Mouse (Mus musculus): ENCODE results near the gene Plac8. TPM values are rescaled to one million over a fixed set of nuclear protein-coding genes. Genes with fewer than 3 reads are reported as not detected.
A peak's percentile ranks its signal among the peaks of the same experiment; 100 is the strongest.

The Plac8 gene
- total and polyA plus RNA-seq, 2 experiments from 2014 or later = 2.8 to 3.9 TPM

- no peak for ATAC-seq
- H3K9ac ChIP-seq (replicated peaks; ENCODE audit: low read length) = no peak overlapping the region
- TF ChIP-seq CTCF (IDR thresholded peaks at IDR 0.05; ENCODE audit: low read depth) = no peak
- no peak overlapping the region for H3K4me2 ChIP-seq (ENCODE audit: low read depth, low read length)
- H3K27me3 ChIP-seq (ENCODE audit: insufficient read depth, low read length) = no peaks in the 10 kb centered on the region
- 83% methylated on average over 3 of the region's 3 CpGs for WGBS
- H3K36me3 ChIP-seq (ENCODE audit: insufficient read depth, low read length) = no peaks in the 10 kb centered on the region
- H3K27ac ChIP-seq = no peak overlapping the region
- DNase-seq (ENCODE audit: low spot score) = no peak
- no peaks in the 10 kb centered on the region for H3K9me3 ChIP-seq (ENCODE audit: low read length)
- no peaks in the 10 kb centered on the region for H3K4me1 ChIP-seq (ENCODE audit: insufficient read depth, low read length)
- no peak overlapping the region for H3K4me3 ChIP-seq (ENCODE audit: low read length)
These were observed 13.3 kb downstream of the Plac8 start for GRCm38 (mm10) chr5:100558783-100559182.

GRCm38 (mm10) chr5:100557537-100557936, 14.5 kb downstream of the Plac8 start:
- Histone ChIP-seq H3K9ac (replicated peaks; ENCODE audit: low read length) (no peak overlapping the region), H3K36me3 (ENCODE audit: insufficient read depth, low read length) (no peaks in the 10 kb centered on the region), H3K4me1 (ENCODE audit: insufficient read depth, low read length) (no peaks in the 10 kb centered on the region), H3K4me3 (ENCODE audit: low read length) (no peak overlapping the region), H3K27me3 (ENCODE audit: insufficient read depth, low read length) (no peaks in the 10 kb centered on the region), H3K27ac (no peak overlapping the region), H3K4me2 (ENCODE audit: low read depth, low read length) (no peak overlapping the region), H3K9me3 (ENCODE audit: low read length) (no peaks in the 10 kb centered on the region)
- no peak for DNase-seq (ENCODE audit: low spot score)
- no peak for TF ChIP-seq CTCF (IDR thresholded peaks at IDR 0.05; ENCODE audit: low read depth)
- ATAC-seq = no peak
- 72% methylated on average over 9 of the region's 9 CpGs for WGBS

- Histone ChIP-seq H3K27ac (no peak overlapping the region), H3K4me2 (ENCODE audit: low read depth, low read length) (no peak overlapping the region), H3K9me3 (ENCODE audit: low read length) (no peaks in the 10 kb centered on the region), H3K4me3 (ENCODE audit: low read length) (no peak overlapping the region), H3K4me1 (ENCODE audit: insufficient read depth, low read length) (no peaks in the 10 kb centered on the region), H3K27me3 (ENCODE audit: insufficient read depth, low read length) (no peaks in the 10 kb centered on the region), H3K36me3 (ENCODE audit: insufficient read depth, low read length) (no peaks in the 10 kb centered on the region), H3K9ac (replicated peaks; ENCODE audit: low read length) (no peak overlapping the region)
- no peak for TF ChIP-seq CTCF (IDR thresholded peaks at IDR 0.05; ENCODE audit: low read depth)
- ATAC-seq (no peak), DNase-seq (ENCODE audit: low spot score) (no peak)
- WGBS = 90% methylated on average over 14 of the region's 14 CpGs
These were observed 15.0 kb downstream of the Plac8 start for GRCm38 (mm10) chr5:100557019-100557418.

GRCm38 (mm10) chr5:100553426-100553825, 18.6 kb downstream of the Plac8 start:
- H3K36me3 ChIP-seq (ENCODE audit: insufficient read depth, low read length) = 0 out of 2 replicates have a peak, but pooled peaks cover 5% of the 10 kb centered on the region
- H3K4me1 ChIP-seq (ENCODE audit: insufficient read depth, low read length) = no peaks in the 10 kb centered on the region
- no peak overlapping the region for H3K27ac ChIP-seq
- ATAC-seq (no peak), DNase-seq (ENCODE audit: low spot score) (peak; percentile 36)
- WGBS = 51% methylated on average over 8 of the region's 8 CpGs
- H3K4me2 ChIP-seq (ENCODE audit: low read depth, low read length) = no peak overlapping the region
- no peak overlapping the region for H3K4me3 ChIP-seq (ENCODE audit: low read length)
- no peak overlapping the region for H3K9ac ChIP-seq (replicated peaks; ENCODE audit: low read length)
- TF ChIP-seq CTCF (IDR thresholded peaks at IDR 0.05; ENCODE audit: low read depth) = no peak
- H3K27me3 ChIP-seq (ENCODE audit: insufficient read depth, low read length) = no peaks in the 10 kb centered on the region
- no peaks in the 10 kb centered on the region for H3K9me3 ChIP-seq (ENCODE audit: low read length)

GRCm38 (mm10) chr5:100551952-100552351, 20.1 kb downstream of the Plac8 start:
- DNase-seq (ENCODE audit: low spot score) = no peak
- Histone ChIP-seq H3K27me3 (ENCODE audit: insufficient read depth, low read length) (no peaks in the 10 kb centered on the region), H3K9me3 (ENCODE audit: low read length) (no peaks in the 10 kb centered on the region), H3K9ac (replicated peaks; ENCODE audit: low read length) (no peak overlapping the region), H3K4me1 (ENCODE audit: insufficient read depth, low read length) (no peaks in the 10 kb centered on the region), H3K4me3 (ENCODE audit: low read length) (no peak overlapping the region), H3K36me3 (ENCODE audit: insufficient read depth, low read length) (peaks cover 20% of the 10 kb centered on the region; the same call in 1 of the 2 replicates), H3K4me2 (ENCODE audit: low read depth, low read length) (no peak overlapping the region), H3K27ac (no peak overlapping the region)
- no peak for TF ChIP-seq CTCF (IDR thresholded peaks at IDR 0.05; ENCODE audit: low read depth)
- ATAC-seq = no peak
- WGBS = 76% methylated on average over 2 of the region's 2 CpGs

- H3K9ac ChIP-seq (replicated peaks; ENCODE audit: low read length) = no peak overlapping the region
- TF ChIP-seq CTCF (IDR thresholded peaks at IDR 0.05; ENCODE audit: low read depth) = no peak
- 94% methylated on average over 1 of the region's 1 CpGs for WGBS
These were observed 21.9 kb downstream of the Plac8 start for GRCm38 (mm10) chr5:100550151-100550550.

GRCm38 (mm10) chr5:100549311-100549710, 22.7 kb downstream of the Plac8 start:
- Histone ChIP-seq H3K9ac (replicated peaks; ENCODE audit: low read length) (no peak overlapping the region), H3K27me3 (ENCODE audit: insufficient read depth, low read length) (no peaks in the 10 kb centered on the region), H3K27ac (no peak overlapping the region), H3K4me1 (ENCODE audit: insufficient read depth, low read length) (no peaks in the 10 kb centered on the region), H3K4me3 (ENCODE audit: low read length) (no peak overlapping the region), H3K4me2 (ENCODE audit: low read depth, low read length) (no peak overlapping the region), H3K36me3 (ENCODE audit: insufficient read depth, low read length) (peaks cover 37% of the 10 kb centered on the region; the same call in 1 of the 2 replicates), H3K9me3 (ENCODE audit: low read length) (no peaks in the 10 kb centered on the region)
- TF ChIP-seq CTCF (IDR thresholded peaks at IDR 0.05; ENCODE audit: low read depth) = no peak
- no peak for DNase-seq (ENCODE audit: low spot score)
- WGBS = 96% methylated on average over 4 of the region's 4 CpGs
- no peak for ATAC-seq

More at GRCm38 (mm10) chr5:100550151-100550550, 21.9 kb downstream of the Plac8 start:
- peaks cover 31% of the 10 kb centered on the region; the same call in 1 of the 2 replicates for H3K36me3 ChIP-seq (ENCODE audit: insufficient read depth, low read length)
- no peak overlapping the region for H3K27ac ChIP-seq
- H3K4me2 ChIP-seq (ENCODE audit: low read depth, low read length) = no peak overlapping the region
- no peaks in the 10 kb centered on the region for H3K9me3 ChIP-seq (ENCODE audit: low read length)
- no peak for ATAC-seq
- no peaks in the 10 kb centered on the region for H3K27me3 ChIP-seq (ENCODE audit: insufficient read depth, low read length)
- no peaks in the 10 kb centered on the region for H3K4me1 ChIP-seq (ENCODE audit: insufficient read depth, low read length)
- H3K4me3 ChIP-seq (ENCODE audit: low read length) = no peak overlapping the region
- no peak for DNase-seq (ENCODE audit: low spot score)

Data from hindbrain, postnatal 0 days (tissue).